Mouse (Mus musculus) liver, embryonic 16.5 days (tissue): ENCODE results near the gene D430019H16Rik. TPM values are rescaled to one million over a fixed set of nuclear protein-coding genes. Genes with fewer than 3 reads are reported as not detected.

Experiments used
- ATAC-seq: fragments of 200-750 bp; cut with Nextera tagmentation; 2 replicates; pipeline ENCODE4 v1.8.0; 2017; ENCODE audit warnings: low read depth, mild to moderate bottlenecking, moderate number of reproducible peaks, moderate library complexity
- H3K27ac ChIP-seq: fragments of 300-500 bp; sonication (generic); 2 replicates; pipeline ENCODE4 v1.5.1; 2014; ENCODE audit warnings: mild to moderate bottlenecking, low read length
- H3K27me3 ChIP-seq: fragments of 300-500 bp; sonication (generic); 2 replicates; pipeline ENCODE4 v1.6.1; 2014; ENCODE audit warnings: low read depth, low read length, mixed read lengths; ENCODE audit not compliant: control insufficient read depth, insufficient read depth
- H3K36me3 ChIP-seq: fragments of 300-500 bp; sonication (generic); 2 replicates; pipeline ENCODE4 v1.6.1; 2014; ENCODE audit warnings: mild to moderate bottlenecking; ENCODE audit not compliant: control insufficient read depth, insufficient read depth
- H3K4me1 ChIP-seq: fragments of 300-500 bp; sonication (generic); 2 replicates; pipeline ENCODE4 v1.6.1; 2014; ENCODE audit warnings: low read depth, low read length, mixed read lengths; ENCODE audit not compliant: control insufficient read depth
- H3K4me2 ChIP-seq: fragments of 300-500 bp; sonication (generic); 2 replicates; pipeline ENCODE4 v1.6.1; 2014; ENCODE audit warnings: low read depth, low read length, mixed read lengths
- H3K4me3 ChIP-seq: fragments of 300-500 bp; sonication (generic); 2 replicates; pipeline ENCODE4 v1.5.1; 2014; ENCODE audit warnings: low read depth, mild to moderate bottlenecking, low read length
- H3K9ac ChIP-seq: fragments of 300-500 bp; sonication (generic); 2 replicates; pipeline ENCODE4 v1.6.1; 2014; ENCODE audit warnings: low read depth, low read length
- H3K9me3 ChIP-seq: fragments of 300-500 bp; sonication (generic); replicated peaks from 2 replicates; pipeline ENCODE4 v1.6.1; 2016; ENCODE audit warnings: low read length; ENCODE audit not compliant: control insufficient read depth
- WGBS: fragments of 180-500 bp; shearing (Covaris S2); extraction: QIAGEN DNeasy Blood & Tissue Kit; methylation state at CpG from one replicate; pipeline ENCODE4 v1.1.7; 2014; ENCODE audit not compliant: insufficient replicate concordance; 5-methylcytosine and 5-hydroxymethylcytosine counted together
- polyA plus RNA-seq: library from polyadenylated mRNA; unstranded; fragments of >200 nt; fragmentation: Nextera tagmentation; extraction: Ambion mirVana; gene quantifications from 2 replicates; pipeline ENCODE4 v1.2.1, GENCODE M21; 2015

The D430019H16Rik gene
- polyA plus RNA-seq, 1 experiment from 2014 or later, result 0.04 TPM

GRCm38 (mm10) chr12:105541590-105542402 is 88.1 kb downstream of the D430019H16Rik start:
- no peak overlapping the region for H3K4me2 ChIP-seq
- no peaks in the 10 kb centered on the region; the same call in 1 of the 2 replicates for H3K4me1 ChIP-seq
- no peak overlapping the region for H3K9ac ChIP-seq
- H3K27ac ChIP-seq, result no peak overlapping the region
- H3K36me3 ChIP-seq, result no peaks in the 10 kb centered on the region
- no peaks in the 10 kb centered on the region for H3K9me3 ChIP-seq
- no peak overlapping the region for H3K4me3 ChIP-seq
- no peaks in the 10 kb centered on the region for H3K27me3 ChIP-seq
- ATAC-seq, result no peak
- WGBS, result 54% methylated on average over 12 of the region's 12 CpGs

- H3K4me2 ChIP-seq, result no peak overlapping the region
- no peaks in the 10 kb centered on the region for H3K36me3 ChIP-seq
- no peaks in the 10 kb centered on the region for H3K27me3 ChIP-seq
- ATAC-seq, result no peak
- H3K4me1 ChIP-seq, result no peaks in the 10 kb centered on the region; the same call in 1 of the 2 replicates
- no peaks in the 10 kb centered on the region for H3K9me3 ChIP-seq
- no peak overlapping the region for H3K9ac ChIP-seq
- 52% methylated on average over 3 of the region's 3 CpGs for WGBS
- H3K4me3 ChIP-seq, result no peak overlapping the region
- no peak overlapping the region for H3K27ac ChIP-seq
Observed at GRCm38 (mm10) chr12:105542513-105542912, 88.9 kb downstream of the D430019H16Rik start.

Other genes with a start within 250 kb of the D430019H16Rik start
- gene Tcl1, start 231.1 kb upstream of the D430019H16Rik start, polyA plus RNA-seq, result not detected in 2 replicates
- not detected in 2 replicates for gene Tunar, start 120.0 kb upstream of the D430019H16Rik start, polyA plus RNA-seq
- gene Bdkrb2, start 109.4 kb downstream of the D430019H16Rik start, polyA plus RNA-seq, result 0.04 TPM in 1 of 2 replicates, not detected in the other
- 0.06 and 0.07 TPM in 2 replicates for gene Bdkrb1, start 149.2 kb downstream of the D430019H16Rik start, polyA plus RNA-seq
- 10.1 and 11.2 TPM in 2 replicates for gene Gskip, start 231.0 kb downstream of the D430019H16Rik start, polyA plus RNA-seq
- 6.7 and 7.3 TPM in 2 replicates for gene Atg2b, start 231.4 kb downstream of the D430019H16Rik start, polyA plus RNA-seq